Mouse (Mus musculus) liver, embryonic 15.5 days (tissue): ENCODE data around the gene Hes7. TPM values are rescaled to one million over a fixed set of nuclear protein-coding genes. Genes with fewer than 3 reads are reported as not detected.

Source experiments
- ATAC-seq: fragments of 200-750 bp; cut with Nextera tagmentation; 2 replicates; pipeline ENCODE4 v1.8.0; 2017; ENCODE audit warnings: moderate number of reproducible peaks, mild to moderate bottlenecking, moderate library complexity; ENCODE audit not compliant: insufficient read depth
- H3K27ac ChIP-seq: fragments of 300-500 bp; sonication (generic); replicated peaks from 2 replicates; pipeline ENCODE4 v1.5.1; 2015; ENCODE audit warnings: mild to moderate bottlenecking, inconsistent platforms
- H3K27me3 ChIP-seq: fragments of 300-500 bp; sonication (generic); 2 replicates; pipeline ENCODE4 v1.6.1; 2015; ENCODE audit warnings: mild to moderate bottlenecking, inconsistent platforms
- H3K36me3 ChIP-seq: fragments of 300-500 bp; sonication (generic); replicated peaks from 2 replicates; pipeline ENCODE4 v1.6.1; 2015; ENCODE audit warnings: moderate library complexity, mild to moderate bottlenecking, inconsistent platforms
- H3K4me1 ChIP-seq: fragments of 300-500 bp; sonication (generic); replicated peaks from 2 replicates; pipeline ENCODE4 v1.6.1; 2015; ENCODE audit warnings: inconsistent platforms
- H3K4me2 ChIP-seq: fragments of 300-500 bp; sonication (generic); 2 replicates; pipeline ENCODE4 v1.6.1; 2015; ENCODE audit warnings: moderate library complexity, mild to moderate bottlenecking, inconsistent platforms
- H3K4me3 ChIP-seq: fragments of 300-500 bp; sonication (generic); replicated peaks from 2 replicates; pipeline ENCODE4 v1.5.1; 2015; ENCODE audit warnings: mild to moderate bottlenecking, inconsistent platforms
- H3K9ac ChIP-seq: fragments of 300-500 bp; sonication (generic); 2 replicates; pipeline ENCODE4 v1.6.1; 2015; ENCODE audit warnings: moderate library complexity, mild to moderate bottlenecking, inconsistent platforms
- H3K9me3 ChIP-seq: fragments of 300-500 bp; sonication (generic); replicated peaks from 2 replicates; pipeline ENCODE4 v1.6.1; 2016; ENCODE audit warnings: inconsistent platforms
- WGBS: fragments of 180-500 bp; shearing (Covaris S2); methylation state at CpG from one replicate; pipeline ENCODE4 v1.1.7; 2015; ENCODE audit warnings: mixed read lengths; ENCODE audit not compliant: insufficient replicate concordance; 5-methylcytosine and 5-hydroxymethylcytosine counted together
- polyA plus RNA-seq: library from polyadenylated mRNA; unstranded; fragments of >200 nt; fragmentation: Nextera tagmentation; extraction: Ambion mirVana; gene quantifications from 2 replicates; pipeline ENCODE4 v1.2.1, GENCODE M21; 2015

The Hes7 gene
- polyA plus RNA-seq, 1 experiment from 2014 or later = 0.12 TPM

GRCm38 (mm10) chr11:69121741-69122335 lies 1.6 kb downstream of the Hes7 start:
- peak overlapping the region; percentile 47 for H3K9ac ChIP-seq
- no peak for ATAC-seq
- peaks cover 86% of the 10 kb centered on the region for H3K4me1 ChIP-seq
- H3K27me3 ChIP-seq = peaks cover 63% of the 10 kb centered on the region
- no peaks in the 10 kb centered on the region for H3K36me3 ChIP-seq
- H3K27ac ChIP-seq = peak overlapping the region; percentile 81; the same call in 1 of the 2 replicates
- H3K9me3 ChIP-seq = no peaks in the 10 kb centered on the region
- H3K4me2 ChIP-seq = peak overlapping the region; percentile 98
- 1% methylated on average over 32 of the region's 32 CpGs for WGBS
- H3K4me3 ChIP-seq = peak overlapping the region; percentile 70

GRCm38 (mm10) chr11:69122336-69122951 lies 2.2 kb downstream of the Hes7 start, which contains the start of gene 9130213A22Rik:
Gene 9130213A22Rik (minus strand): TSS chr11:69122589.
- Histone ChIP-seq H3K9me3 (no peaks in the 10 kb centered on the region), H3K36me3 (no peaks in the 10 kb centered on the region), H3K4me1 (peaks cover 81% of the 10 kb centered on the region), H3K4me2 (peak within 1 kb of the TSS; percentile 98), H3K4me3 (peak within 1 kb of the TSS; percentile 70), H3K27ac (peak within 1 kb of the TSS; percentile 81), H3K27me3 (peaks cover 66% of the 10 kb centered on the region), H3K9ac (peak within 1 kb of the TSS; percentile 61)
- under 1% methylated on average over 66 of the region's 66 CpGs for WGBS
- peak; percentile 27 for ATAC-seq

GRCm38 (mm10) chr11:69123056-69123692 lies 3.0 kb downstream of the Hes7 start:
- H3K9me3 ChIP-seq = no peaks in the 10 kb centered on the region
- H3K4me1 ChIP-seq = peaks cover 73% of the 10 kb centered on the region
- no peak for ATAC-seq

GRCm38 (mm10) chr11:69123693-69124497 lies 3.7 kb downstream of the Hes7 start:
- ATAC-seq = peak; percentile 69
- no peaks in the 10 kb centered on the region for H3K36me3 ChIP-seq
- under 1% methylated on average over 31 of the region's 31 CpGs for WGBS
- peaks cover 69% of the 10 kb centered on the region for H3K27me3 ChIP-seq
- H3K4me1 ChIP-seq = peaks cover 68% of the 10 kb centered on the region
- H3K9me3 ChIP-seq = no peaks in the 10 kb centered on the region
- peak overlapping the region; percentile 61 for H3K9ac ChIP-seq
- peak overlapping the region; percentile 98 for H3K4me2 ChIP-seq
- H3K4me3 ChIP-seq = peak overlapping the region; percentile 70
- peak overlapping the region; percentile 79 for H3K27ac ChIP-seq

More at GRCm38 (mm10) chr11:69123056-69123692, 3.0 kb downstream of the Hes7 start:
- H3K27me3 ChIP-seq = peaks cover 66% of the 10 kb centered on the region
- H3K9ac ChIP-seq = peak overlapping the region; percentile 61
- H3K27ac ChIP-seq = peak overlapping the region; percentile 81
- under 1% methylated on average over 29 of the region's 29 CpGs for WGBS
- H3K36me3 ChIP-seq = no peaks in the 10 kb centered on the region
- peak overlapping the region; percentile 98 for H3K4me2 ChIP-seq
- H3K4me3 ChIP-seq = peak overlapping the region; percentile 70

- Histone ChIP-seq H3K36me3 (no peaks in the 10 kb centered on the region), H3K27ac (peak overlapping the region; percentile 79; the same call in 1 of the 2 replicates), H3K4me1 (peaks cover 63% of the 10 kb centered on the region), H3K27me3 (peaks cover 69% of the 10 kb centered on the region), H3K4me2 (peak overlapping the region; percentile 98), H3K9ac (no peak overlapping the region), H3K9me3 (no peaks in the 10 kb centered on the region), H3K4me3 (peak overlapping the region; percentile 70)
- WGBS = 0% methylated on average over 3 of the region's 3 CpGs
- peak; percentile 52 for ATAC-seq
Measured at GRCm38 (mm10) chr11:69124498-69124847, 4.3 kb downstream of the Hes7 start.

GRCm38 (mm10) chr11:69125041-69125851 lies 5.0 kb downstream of the Hes7 start:
- peak overlapping the region; percentile 53 for H3K9ac ChIP-seq
- H3K4me3 ChIP-seq = peak overlapping the region; percentile 62
- peak overlapping the region; percentile 93 for H3K4me2 ChIP-seq
- no peaks in the 10 kb centered on the region for H3K36me3 ChIP-seq
- peaks cover 58% of the 10 kb centered on the region for H3K4me1 ChIP-seq
- peak overlapping the region; percentile 66 for H3K27ac ChIP-seq
- ATAC-seq = peak; percentile 37; the same call in 1 of the 2 replicates
- WGBS = under 1% methylated on average over 24 of the region's 24 CpGs
- no peaks in the 10 kb centered on the region for H3K9me3 ChIP-seq
- H3K27me3 ChIP-seq = peaks cover 68% of the 10 kb centered on the region

GRCm38 (mm10) chr11:69125852-69125918 lies 5.5 kb downstream of the Hes7 start, which contains the start of gene Aloxe3:
Gene Aloxe3 (plus strand): TSS chr11:69125896.
- Histone ChIP-seq H3K4me2 (peak within 1 kb of the TSS; percentile 93), H3K9ac (peak within 1 kb of the TSS; percentile 53), H3K36me3 (no peaks in the 10 kb centered on the region), H3K27me3 (peaks cover 63% of the 10 kb centered on the region), H3K4me3 (peak within 1 kb of the TSS; percentile 62), H3K27ac (peak within 1 kb of the TSS; percentile 66), H3K9me3 (no peaks in the 10 kb centered on the region), H3K4me1 (peaks cover 53% of the 10 kb centered on the region)
- 5% methylated on average over 3 of the region's 3 CpGs for WGBS
- no peak for ATAC-seq

- Histone ChIP-seq H3K36me3 (no peaks in the 10 kb centered on the region), H3K27ac (no peak overlapping the region), H3K9me3 (no peaks in the 10 kb centered on the region), H3K9ac (peak overlapping the region; percentile 53), H3K4me1 (peaks cover 49% of the 10 kb centered on the region), H3K4me2 (peak overlapping the region; percentile 93), H3K4me3 (peak overlapping the region; percentile 62), H3K27me3 (peaks cover 62% of the 10 kb centered on the region)
- no peak for ATAC-seq
- 14% methylated on average over 20 of the region's 20 CpGs for WGBS
Measured at GRCm38 (mm10) chr11:69125919-69126705, 5.9 kb downstream of the Hes7 start.

- H3K4me1 ChIP-seq = peaks cover 43% of the 10 kb centered on the region
- H3K4me2 ChIP-seq = peak overlapping the region; percentile 93
- ATAC-seq = no peak
- peaks cover 58% of the 10 kb centered on the region for H3K27me3 ChIP-seq
- no peaks in the 10 kb centered on the region for H3K9me3 ChIP-seq
- no peaks in the 10 kb centered on the region for H3K36me3 ChIP-seq
- H3K27ac ChIP-seq = no peak overlapping the region
- H3K9ac ChIP-seq = peak overlapping the region; percentile 53; the same call in 1 of the 2 replicates
- peak overlapping the region; percentile 62 for H3K4me3 ChIP-seq
- 44% methylated on average over 2 of the region's 2 CpGs for WGBS
Measured at GRCm38 (mm10) chr11:69126706-69127095, 6.5 kb downstream of the Hes7 start.
